Mouse (Mus musculus) bone marrow, adult 2 months (tissue): ENCODE measurements around the gene Prkar2a. TPM values are rescaled to one million over a fixed set of nuclear protein-coding genes. Genes with fewer than 3 reads are reported as not detected.

ENCODE experiments used
- H3K27ac ChIP-seq: fragments of 200-500 bp; 2 replicates; pipeline ENCODE4 v1.5.1; 2012; ENCODE audit warnings: low read depth, mild to moderate bottlenecking, control low read depth, inconsistent platforms, low read length; ENCODE audit not compliant: control insufficient read depth, poor library complexity, insufficient read depth
- H3K4me1 ChIP-seq: fragments of 200-500 bp; 2 replicates; pipeline ENCODE4 v1.6.1; 2011; ENCODE audit warnings: low read length; ENCODE audit not compliant: control insufficient read depth, insufficient read depth
- H3K4me3 ChIP-seq: fragments of 200-500 bp; replicated peaks from 2 replicates; pipeline ENCODE3; 2011; ENCODE audit warnings: mild to moderate bottlenecking, low read depth, low read length, control low read depth; ENCODE audit not compliant: control insufficient read depth
- CTCF ChIP-seq: fragments of 200-500 bp; IDR thresholded peaks from 2 replicates; pipeline ENCODE4 v1.5.1; 2011; ENCODE audit warnings: low read length, control low read depth; ENCODE audit not compliant: control insufficient read depth, insufficient read depth
- POLR2A ChIP-seq: fragments of 200-500 bp; IDR thresholded peaks from 2 replicates; pipeline ENCODE4 v1.6.1; 2011; ENCODE audit warnings: low read depth, mild to moderate bottlenecking, control low read depth, low read length, borderline replicate concordance; ENCODE audit not compliant: control insufficient read depth
- WGBS: fragments of 180-500 bp; shearing (Covaris S2); methylation state at CpG from one replicate; pipeline ENCODE4 v1.1.7; 2018; 5-methylcytosine and 5-hydroxymethylcytosine counted together
- polyA plus RNA-seq: library from polyadenylated mRNA; stranded (reverse); fragments of >200 nt; gene quantifications from 2 replicates; pipeline ENCODE4 v1.2.4, GENCODE M21; 2011; ENCODE audit warnings: low replicate concordance; ENCODE audit not compliant: missing spikeins, insufficient read depth, insufficient read length

Prkar2a gene
- polyA plus RNA-seq, 1 experiment = 10.6 TPM

DNA sequence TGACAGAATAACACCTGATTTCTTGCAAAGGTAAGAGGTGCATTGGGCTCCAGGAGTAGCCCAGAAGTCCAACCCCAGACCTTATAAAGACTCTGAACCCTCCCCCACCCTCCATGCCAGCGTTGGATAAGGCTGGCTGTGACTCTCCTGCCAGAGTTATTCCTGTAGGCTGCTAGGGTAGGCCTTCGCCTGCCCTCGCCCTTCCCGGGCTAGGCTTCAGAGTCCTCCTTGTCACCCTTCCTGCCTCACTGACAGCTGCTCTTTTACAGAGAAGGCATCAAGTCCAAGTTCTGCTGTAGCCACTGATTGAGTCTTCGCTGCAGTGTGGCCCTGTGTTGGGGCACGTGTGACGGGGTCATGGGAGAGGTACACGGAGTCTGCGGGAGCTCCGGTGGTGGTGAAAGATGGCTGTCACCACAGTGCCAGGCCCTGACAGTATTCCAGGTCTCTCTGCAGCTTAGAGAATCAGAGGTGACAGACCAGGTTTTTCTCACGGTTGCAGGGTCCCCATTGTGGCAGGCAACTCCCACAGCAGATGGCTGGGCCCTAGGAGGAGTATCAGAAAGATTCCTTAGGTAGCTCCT is 59.6 kb downstream of the Prkar2a start:
- no peak for TF ChIP-seq POLR2A
- no peak for TF ChIP-seq CTCF
- H3K27ac ChIP-seq = no peak overlapping the region
- 86% methylated on average over 11 of the region's 11 CpGs for WGBS
- no peak overlapping the region for H3K4me3 ChIP-seq
- H3K4me1 ChIP-seq = no peaks in the 10 kb centered on the region

DNA sequence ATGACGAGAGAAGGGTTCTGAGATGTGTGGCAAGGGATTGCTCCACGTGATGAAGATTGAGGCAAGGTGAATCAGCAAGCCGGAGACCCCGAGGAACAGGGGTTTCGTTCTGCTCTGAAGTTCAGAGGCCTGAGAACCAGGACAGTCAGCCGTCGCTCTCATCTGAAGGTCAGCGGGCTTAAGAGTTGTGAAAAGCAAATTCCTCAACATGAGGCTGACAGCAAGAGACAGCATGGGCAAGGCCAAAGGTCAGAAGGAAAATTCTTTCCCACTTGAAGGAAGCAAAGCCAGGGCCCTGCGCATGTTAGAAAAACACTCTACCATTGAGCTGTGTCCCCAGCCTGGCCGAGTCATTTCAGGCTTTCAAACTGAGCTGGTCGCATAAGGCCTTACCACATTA is 61.5 kb downstream of the Prkar2a start:
- 80% methylated on average over 11 of the region's 11 CpGs for WGBS
- no peak overlapping the region for H3K27ac ChIP-seq
- H3K4me1 ChIP-seq = no peaks in the 10 kb centered on the region
- H3K4me3 ChIP-seq = no peak overlapping the region
- TF ChIP-seq CTCF = no peak
- no peak for TF ChIP-seq POLR2A

DNA sequence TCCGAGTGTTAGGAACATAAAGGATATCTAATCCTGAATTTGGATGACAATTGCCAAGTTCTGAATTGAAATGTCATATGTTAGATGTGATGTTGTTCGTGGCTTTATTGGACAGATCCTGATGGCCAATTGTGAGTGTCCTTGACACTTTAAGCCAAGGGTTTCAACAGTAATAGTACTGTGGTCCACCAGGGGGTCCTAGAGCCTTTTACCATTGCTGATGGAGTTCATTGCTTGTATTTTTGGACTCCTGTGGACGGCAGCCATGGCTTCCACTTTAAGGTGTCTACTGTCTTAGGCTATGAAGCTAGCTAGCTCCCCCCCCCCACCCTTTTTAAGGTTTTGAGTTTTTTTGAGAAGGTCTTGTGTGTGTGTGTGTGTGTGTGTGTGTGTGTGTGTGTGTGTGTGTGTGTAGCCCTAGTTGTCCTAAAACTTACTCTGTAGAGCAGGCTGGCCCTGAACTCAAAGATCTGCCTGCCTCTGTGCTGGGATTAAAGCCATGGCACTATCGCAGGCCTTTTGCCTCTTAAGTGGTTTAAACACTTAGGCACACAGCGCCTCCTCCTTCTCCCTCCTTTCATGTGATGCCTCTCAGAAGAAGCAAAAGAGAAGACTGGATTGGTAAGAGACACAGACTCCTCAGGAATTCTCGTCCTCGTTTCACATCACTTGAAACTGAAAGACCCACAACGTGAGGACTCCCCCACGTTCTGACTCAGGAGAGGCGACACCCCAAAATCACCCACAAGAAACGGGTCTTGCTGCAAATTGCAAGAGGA is 63.2 kb downstream of the Prkar2a start:
- no peak for TF ChIP-seq CTCF
- TF ChIP-seq POLR2A = no peak
- Histone ChIP-seq H3K4me1 (no peaks in the 10 kb centered on the region), H3K4me3 (no peak overlapping the region), H3K27ac (no peak overlapping the region)
- WGBS = 85% methylated on average over 11 of the region's 11 CpGs

DNA sequence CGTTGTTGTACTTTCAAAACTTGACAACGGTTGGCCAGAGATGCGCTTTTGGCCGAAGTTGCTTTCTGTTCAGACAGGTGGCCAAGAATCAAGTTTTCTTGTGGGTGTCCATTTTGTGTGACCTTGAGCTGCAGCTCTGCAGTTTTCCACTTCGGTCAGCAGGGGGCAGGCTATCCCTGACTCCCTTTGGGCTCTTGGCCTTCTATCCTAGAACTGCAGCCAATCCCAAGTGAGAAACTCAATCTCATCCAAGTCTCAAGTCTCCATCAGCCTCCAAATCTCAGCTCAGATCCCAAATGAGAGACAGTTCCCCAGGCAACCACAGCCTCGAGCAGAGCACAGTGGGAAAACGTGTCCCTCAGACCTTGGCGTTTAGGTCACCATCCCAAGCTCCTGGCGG is 64.2 kb downstream of the Prkar2a start:
- TF ChIP-seq POLR2A (no peak), CTCF (peak; percentile 75)
- WGBS = 75% methylated on average over 9 of the region's 9 CpGs
- Histone ChIP-seq H3K4me3 (no peak overlapping the region), H3K27ac (no peak overlapping the region), H3K4me1 (no peaks in the 10 kb centered on the region)

GRCm38 (mm10) chr9:108753976-108754375 is 64.9 kb downstream of the Prkar2a start:
- Histone ChIP-seq H3K27ac (no peak overlapping the region), H3K4me3 (no peak overlapping the region), H3K4me1 (no peaks in the 10 kb centered on the region)
- WGBS = 87% methylated on average over 3 of the region's 3 CpGs
- TF ChIP-seq POLR2A (no peak), CTCF (no peak)

GRCm38 (mm10) chr9:108754423-108754822 is 65.3 kb downstream of the Prkar2a start:
- no peaks in the 10 kb centered on the region for H3K4me1 ChIP-seq
- no peak overlapping the region for H3K4me3 ChIP-seq
- WGBS = 82% methylated on average over 5 of the region's 5 CpGs
- H3K27ac ChIP-seq = no peak overlapping the region
- TF ChIP-seq POLR2A = no peak
- TF ChIP-seq CTCF = no peak

DNA sequence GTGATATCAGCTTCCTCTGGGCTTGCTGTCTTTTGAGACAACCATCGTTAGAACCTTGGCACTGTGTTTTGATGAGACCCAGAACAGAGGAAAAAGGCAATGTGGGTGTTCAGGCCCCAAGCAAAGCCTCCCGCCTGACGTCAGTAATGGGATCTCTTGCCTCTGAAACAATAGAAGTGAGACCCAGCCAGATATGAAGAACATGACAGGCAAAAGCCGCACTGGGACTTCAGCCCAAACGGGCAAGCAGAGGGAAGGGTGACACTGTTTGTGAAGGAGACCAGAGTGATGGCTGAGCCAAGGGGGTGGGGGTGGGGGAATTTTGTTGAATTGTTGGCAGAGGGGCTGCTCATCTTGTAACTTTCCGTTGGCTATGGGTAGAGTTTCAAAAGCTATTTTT is 68.3 kb downstream of the Prkar2a start:
- H3K27ac ChIP-seq = no peak overlapping the region
- H3K4me1 ChIP-seq = no peaks in the 10 kb centered on the region
- H3K4me3 ChIP-seq = no peak overlapping the region
- WGBS = 73% methylated on average over 6 of the region's 6 CpGs
- no peak for TF ChIP-seq POLR2A
- TF ChIP-seq CTCF = no peak

GRCm38 (mm10) chr9:108759121-108759520 is 70.0 kb downstream of the Prkar2a start:
- WGBS = 94% methylated on average over 20 of the region's 20 CpGs
- Histone ChIP-seq H3K4me1 (no peaks in the 10 kb centered on the region), H3K27ac (no peak overlapping the region), H3K4me3 (no peak overlapping the region)
- no peak for TF ChIP-seq POLR2A
- no peak for TF ChIP-seq CTCF
